Mouse (Mus musculus) lung, postnatal 0 days (tissue): ENCODE data around the gene Zfyve19.

Source experiments
- CTCF ChIP-seq: IDR thresholded peaks from 2 replicates; pipeline ENCODE4 v1.5.1; 2016; ENCODE audit warnings: antibody characterized with exemption, mild to moderate bottlenecking
- EP300 ChIP-seq: IDR thresholded peaks from 2 replicates; pipeline ENCODE4 v1.6.1; 2016; ENCODE audit warnings: antibody characterized with exemption, mild to moderate bottlenecking, control low read depth

- TF ChIP-seq CTCF (no peak), EP300 (no peak)
Observed at GRCm38 (mm10) chr2:119208344-119209175, at the start of gene Zfyve19, which contains the start of gene Dnajc17.
